Mouse (Mus musculus) layer of hippocampus, adult 11-12 months (tissue): ENCODE results near the gene Apoc1.

Experiments
- DNase-seq: peaks from one replicate; pipeline ENCODE4 v3.0.0; 2022; ENCODE audit warnings: low spot score

Gene Apoc1

GRCm38 (mm10) chr7:19691873-19692865 is at the start of gene Apoc1:
Gene Apoc1 (minus strand): TSS chr7:19692660.
- DNase-seq = no peak

GRCm38 (mm10) chr7:19741329-19742031 is 49.0 kb upstream of the Apoc1 start:
- DNase-seq = no peak

- no peak for DNase-seq
Observed at GRCm38 (mm10) chr7:19740269-19740668, 47.8 kb upstream of the Apoc1 start.

GRCm38 (mm10) chr7:19738771-19739170 is 46.3 kb upstream of the Apoc1 start:
- no peak for DNase-seq

- DNase-seq = no peak
Observed at GRCm38 (mm10) chr7:19736389-19737057, 44.1 kb upstream of the Apoc1 start.

- DNase-seq = no peak
Observed at GRCm38 (mm10) chr7:19734178-19734666, 41.8 kb upstream of the Apoc1 start.

GRCm38 (mm10) chr7:19726541-19726940 is 34.1 kb upstream of the Apoc1 start:
- DNase-seq = no peak

- no peak for DNase-seq
Observed at GRCm38 (mm10) chr7:19724167-19724566, 31.7 kb upstream of the Apoc1 start.

- DNase-seq = no peak
Observed at GRCm38 (mm10) chr7:19722754-19723195, 30.3 kb upstream of the Apoc1 start.

GRCm38 (mm10) chr7:19719200-19719599 is 26.7 kb upstream of the Apoc1 start:
- no peak for DNase-seq

GRCm38 (mm10) chr7:19718297-19718952 is 26.0 kb upstream of the Apoc1 start:
- no peak for DNase-seq

- DNase-seq = no peak
Observed at GRCm38 (mm10) chr7:19717346-19717745, 24.9 kb upstream of the Apoc1 start.

GRCm38 (mm10) chr7:19716822-19717221 is 24.4 kb upstream of the Apoc1 start:
- no peak for DNase-seq

GRCm38 (mm10) chr7:19716055-19716682 is 23.7 kb upstream of the Apoc1 start:
- DNase-seq = no peak

- peak; percentile 100 for DNase-seq
Observed at GRCm38 (mm10) chr7:19715239-19716054, 23.0 kb upstream of the Apoc1 start, which contains the start of gene Tomm40. Gene Tomm40 (minus strand): TSS chr7:19715438.

GRCm38 (mm10) chr7:19714836-19715235 is 22.4 kb upstream of the Apoc1 start:
- DNase-seq = no peak

- no peak for DNase-seq
Observed at GRCm38 (mm10) chr7:19713598-19713997, 21.1 kb upstream of the Apoc1 start.

GRCm38 (mm10) chr7:19713196-19713595 is 20.7 kb upstream of the Apoc1 start:
- DNase-seq = no peak

GRCm38 (mm10) chr7:19712414-19712813 is 20.0 kb upstream of the Apoc1 start:
- no peak for DNase-seq

GRCm38 (mm10) chr7:19710650-19711049 is 18.2 kb upstream of the Apoc1 start:
- DNase-seq = no peak
